Mouse (Mus musculus): ENCODE data around the gene Wdr60. TPM values are rescaled to one million over a fixed set of nuclear protein-coding genes. Genes with fewer than 3 reads are reported as not detected.

Gene Wdr60
- polyA plus RNA-seq, 1 experiment from 2014 or later: 32.7 TPM

GRCm38 (mm10) chr12:116169666-116170065 is 93.2 kb downstream of the Wdr60 start:
- no peaks in the 10 kb centered on the region for H3K4me1 ChIP-seq
- no peak overlapping the region for H3K4me2 ChIP-seq (replicated peaks)
- no peaks in the 10 kb centered on the region for H3K27me3 ChIP-seq
- WGBS: 86% methylated on average over 5 of the region's 5 CpGs
- H3K9me3 ChIP-seq: no peaks in the 10 kb centered on the region
- ATAC-seq (ENCODE audit: low FRiP score, low read depth): no peak
- H3K36me3 ChIP-seq: no peaks in the 10 kb centered on the region
- no peak overlapping the region for H3K4me3 ChIP-seq
- no peak overlapping the region for H3K27ac ChIP-seq
- H3K9ac ChIP-seq: no peak overlapping the region

GRCm38 (mm10) chr12:116165368-116165767 is 97.5 kb downstream of the Wdr60 start:
- no peak for ATAC-seq (ENCODE audit: low FRiP score, low read depth)
- no peaks in the 10 kb centered on the region for H3K9me3 ChIP-seq

DNA sequence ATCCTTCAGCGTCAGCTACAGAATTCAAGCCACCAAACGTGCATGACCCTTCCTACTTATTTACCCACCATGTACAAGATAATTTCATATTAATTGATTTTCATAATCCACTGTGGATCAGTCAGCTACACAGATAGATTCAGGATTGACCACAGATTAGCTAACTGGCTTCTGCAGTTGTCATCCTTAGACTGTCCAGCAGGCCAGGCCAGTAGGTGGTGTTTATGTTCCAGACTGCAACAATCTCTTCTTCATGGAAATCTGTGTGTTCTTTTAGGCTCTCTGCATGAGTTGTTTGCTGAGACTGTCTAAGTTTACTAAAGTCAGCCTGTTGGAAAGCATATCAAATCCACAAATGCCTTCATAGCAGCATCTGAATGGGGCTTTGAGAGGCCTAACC is 103.1 kb downstream of the Wdr60 start:
- Histone ChIP-seq H3K9me3 (no peaks in the 10 kb centered on the region), H3K4me3 (no peak overlapping the region), H3K4me1 (no peaks in the 10 kb centered on the region), H3K27ac (no peak overlapping the region), H3K9ac (no peak overlapping the region), H3K36me3 (no peaks in the 10 kb centered on the region), H3K27me3 (no peaks in the 10 kb centered on the region), H3K4me2 (replicated peaks) (no peak overlapping the region)
- WGBS: 87% methylated on average over 2 of the region's 2 CpGs
- ATAC-seq (ENCODE audit: low FRiP score, low read depth): no peak

More at GRCm38 (mm10) chr12:116165368-116165767, 97.5 kb downstream of the Wdr60 start:
- H3K4me1 ChIP-seq: no peaks in the 10 kb centered on the region
- no peak overlapping the region for H3K27ac ChIP-seq
- H3K36me3 ChIP-seq: no peaks in the 10 kb centered on the region
- H3K27me3 ChIP-seq: no peaks in the 10 kb centered on the region
- no peak overlapping the region for H3K4me3 ChIP-seq
- H3K9ac ChIP-seq: no peak overlapping the region
- no peak overlapping the region for H3K4me2 ChIP-seq (replicated peaks)

DNA sequence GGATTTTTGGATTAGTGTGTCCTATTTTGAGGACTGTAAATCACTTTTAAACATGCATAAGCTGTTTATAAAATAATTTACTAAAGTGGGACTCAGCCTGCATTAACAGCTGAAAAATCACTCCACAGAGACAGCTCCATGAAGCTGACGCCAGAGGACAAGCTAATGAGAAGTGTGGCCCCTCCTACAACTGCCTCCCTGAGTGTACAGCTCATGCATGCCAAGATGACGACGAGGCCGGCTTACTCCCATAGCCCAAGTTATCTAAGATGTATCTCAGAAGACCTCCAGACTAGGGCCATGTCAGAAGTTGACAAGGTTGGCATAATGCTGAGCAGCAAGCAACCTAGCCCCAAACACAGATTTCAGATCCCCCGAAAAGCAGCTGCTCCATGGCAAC is 103.6 kb downstream of the Wdr60 start:
- WGBS: 83% methylated on average over 5 of the region's 5 CpGs
- Histone ChIP-seq H3K27ac (no peak overlapping the region), H3K36me3 (no peaks in the 10 kb centered on the region), H3K27me3 (no peaks in the 10 kb centered on the region), H3K4me2 (replicated peaks) (no peak overlapping the region), H3K4me1 (no peaks in the 10 kb centered on the region), H3K9ac (no peak overlapping the region), H3K9me3 (no peaks in the 10 kb centered on the region), H3K4me3 (no peak overlapping the region)
- no peak for ATAC-seq (ENCODE audit: low FRiP score, low read depth)

GRCm38 (mm10) chr12:116156792-116157532 is 105.9 kb downstream of the Wdr60 start:
- no peaks in the 10 kb centered on the region for H3K36me3 ChIP-seq
- H3K27ac ChIP-seq: no peak overlapping the region
- 73% methylated on average over 7 of the region's 7 CpGs for WGBS
- no peaks in the 10 kb centered on the region for H3K27me3 ChIP-seq
- no peak overlapping the region for H3K4me2 ChIP-seq (replicated peaks)
- no peak overlapping the region for H3K4me3 ChIP-seq
- no peaks in the 10 kb centered on the region for H3K9me3 ChIP-seq
- ATAC-seq (ENCODE audit: low FRiP score, low read depth): no peak; the same call in 1 of the 2 replicates
- no peaks in the 10 kb centered on the region for H3K4me1 ChIP-seq
- no peak overlapping the region for H3K9ac ChIP-seq

Small RNA genes lying within 50 kb of the gene (microRNA-seq; reads per million reads assigned to microRNA genes)
- gene Gm23190: not detected

Other genes with a start within 250 kb of the Wdr60 start
- gene Zfp386, start 215.3 kb downstream of the Wdr60 start, polyA plus RNA-seq (2015; fragmentation: Nextera tagmentation; extraction: Ambion mirVana): 52.1 and 52.8 TPM in 2 replicates
- gene Vipr2, start 185.3 kb downstream of the Wdr60 start, polyA plus RNA-seq (2015; fragmentation: Nextera tagmentation; extraction: Ambion mirVana): 2.2 and 3.2 TPM in 2 replicates
- gene Gm11027, start 12.4 kb upstream of the Wdr60 start, polyA plus RNA-seq (2015; fragmentation: Nextera tagmentation; extraction: Ambion mirVana): not detected in 2 replicates
- 15.6 and 15.8 TPM in 2 replicates for gene Esyt2, start 18.2 kb upstream of the Wdr60 start, polyA plus RNA-seq (2015; fragmentation: Nextera tagmentation; extraction: Ambion mirVana)
- 32.4 and 37.3 TPM in 2 replicates for gene Ncapg2, start 142.4 kb upstream of the Wdr60 start, polyA plus RNA-seq (2015; fragmentation: Nextera tagmentation; extraction: Ambion mirVana)
- gene Ptprn2, start 222.7 kb upstream of the Wdr60 start, polyA plus RNA-seq (2015; fragmentation: Nextera tagmentation; extraction: Ambion mirVana): 0.10 and 0.19 TPM in 2 replicates